Mouse (Mus musculus): Measurements from ENCODE around the gene Pex6. TPM values are rescaled to one million over a fixed set of nuclear protein-coding genes. Genes with fewer than 3 reads are reported as not detected.

Pex6 gene
- total and polyA plus RNA-seq, 3 experiments = 23.0 to 31.2 TPM; not detected in 1

DNA sequence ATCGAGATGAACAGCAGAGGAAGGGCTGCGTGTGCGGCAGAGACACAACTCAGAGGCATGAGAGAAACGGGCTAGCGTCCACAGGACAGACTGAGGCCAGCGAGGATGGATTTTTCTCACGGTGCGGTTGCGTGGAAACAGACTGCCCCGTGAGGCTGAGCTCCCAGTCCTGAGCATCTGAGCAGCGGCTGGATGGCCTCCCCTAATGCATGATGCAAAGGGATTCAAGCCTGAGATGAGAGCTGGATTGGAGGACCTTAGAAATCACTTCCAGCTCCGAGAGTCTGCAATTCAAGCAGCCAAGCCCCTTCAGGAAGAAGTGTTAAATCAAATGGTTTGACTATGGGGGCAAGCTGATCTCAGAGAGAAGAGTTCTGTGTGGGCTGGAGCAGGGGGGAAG, 9.8 kb upstream of the Pex6 start:
- Histone ChIP-seq H3K9me3 (replicated peaks; ENCODE audit: insufficient read depth, low read length) (no peaks in the 10 kb centered on the region), H3K27ac (ENCODE audit: control insufficient read depth, low read depth, low read length) (no peak overlapping the region), H3K79me2 (ENCODE audit: control insufficient read depth, insufficient read depth, low read length, poor library complexity) (peaks cover 23% of the 10 kb centered on the region), H3K4me1 (ENCODE audit: control insufficient read depth in 1 of 2, insufficient read depth in 2 of 2, low read length in 2 of 2) (peaks cover 3 to 21% of the 10 kb centered on the region in 2 experiments), H3K27me3 (ENCODE audit: control insufficient read depth in 1 of 2, insufficient read depth in 2 of 2, low read length in 2 of 2) (no peaks in the 10 kb centered on the region), H3K4me3 (ENCODE audit: control insufficient read depth in 1 of 2, insufficient read depth in 1 of 2, low read depth in 2 of 2, low read length in 2 of 2) (no peak overlapping the region), H3K9ac (ENCODE audit: control insufficient read depth, low read depth, low read length, poor library complexity, severe bottlenecking) (no peak overlapping the region), H3K36me3 (ENCODE audit: control insufficient read depth in 1 of 2, insufficient read depth in 2 of 2, low read length in 2 of 2) (peaks cover 0 to 12% of the 10 kb centered on the region in 2 experiments; a peak in 2 of 4 replicates)
- TF ChIP-seq MYB (IDR thresholded peaks at IDR 0.05; ENCODE audit: low read depth, low read length) = no peak
- TF ChIP-seq ETS1 (IDR thresholded peaks at IDR 0.05; ENCODE audit: low read depth, low read length) = no peak
- TF ChIP-seq ZMIZ1 (IDR thresholded peaks at IDR 0.05; ENCODE audit: low read depth, low read length) = no peak
- TF ChIP-seq MAX (IDR thresholded peaks at IDR 0.05; ENCODE audit: low read length) = no peak
- TF ChIP-seq RCOR1 (IDR thresholded peaks at IDR 0.05; ENCODE audit: low read depth, low read length) = no peak
- no peak for TF ChIP-seq MYC (IDR thresholded peaks at IDR 0.05; ENCODE audit: low read depth, low read length)
- no peak for TF ChIP-seq JUND (IDR thresholded peaks at IDR 0.05; ENCODE audit: low read depth, low read length)
- no peak for TF ChIP-seq KAT2A (conservative IDR thresholded peaks at IDR 0.05; ENCODE audit: low read depth, low read length)
- no peak for TF ChIP-seq ZKSCAN1 (IDR thresholded peaks at IDR 0.05; ENCODE audit: low read depth, low read length)
- no peak for TF ChIP-seq RAD21 (IDR thresholded peaks at IDR 0.05; ENCODE audit: low read depth, low read length)
- TF ChIP-seq USF1 (IDR thresholded peaks at IDR 0.05; ENCODE audit: low read depth, low read length) = no peak
- TF ChIP-seq MAFK (IDR thresholded peaks at IDR 0.05; ENCODE audit: borderline replicate concordance, low read depth, low read length) = no peak
- no peak for TF ChIP-seq UBTF (IDR thresholded peaks at IDR 0.05; ENCODE audit: borderline replicate concordance, insufficient read depth, low read depth, low read length)
- DNase-seq (ENCODE audit: low read depth, low spot score) = no peak

- TF ChIP-seq TAL1 (IDR thresholded peaks at IDR 0.05; ENCODE audit: low read length) (no peak), NELFE (IDR thresholded peaks at IDR 0.05; ENCODE audit: low read depth, low read length) (no peak), POLR2AphosphoS2 (IDR thresholded peaks at IDR 0.05; ENCODE audit: low read length) (no peak), MAX (IDR thresholded peaks at IDR 0.05; ENCODE audit: low read length) (no peak), MYC (IDR thresholded peaks at IDR 0.05; ENCODE audit: low read depth, low read length) (no peak), MAZ (IDR thresholded peaks at IDR 0.05; ENCODE audit: low read depth, low read length) (no peak), POLR2AphosphoS5 (IDR thresholded peaks at IDR 0.05; ENCODE audit: borderline replicate concordance, low read depth, low read length) (no peak), SIN3A (IDR thresholded peaks at IDR 0.05; ENCODE audit: low read length) (no peak), RCOR1 (IDR thresholded peaks at IDR 0.05; ENCODE audit: low read depth, low read length) (no peak), RAD21 (IDR thresholded peaks at IDR 0.05; ENCODE audit: low read depth, low read length) (no peak), ELF1 (IDR thresholded peaks at IDR 0.05; ENCODE audit: low read depth, low read length) (no peak), MYB (IDR thresholded peaks at IDR 0.05; ENCODE audit: low read depth, low read length) (no peak), USF2 (IDR thresholded peaks at IDR 0.05; ENCODE audit: borderline replicate concordance in 1 of 2, insufficient read depth in 1 of 2, low read depth in 1 of 2, low read length in 2 of 2) (no peak), CHD2 (IDR thresholded peaks at IDR 0.05; ENCODE audit: low read length) (no peak), ZMIZ1 (IDR thresholded peaks at IDR 0.05; ENCODE audit: low read depth, low read length) (no peak), ZNF384 (IDR thresholded peaks at IDR 0.05; ENCODE audit: low read depth, low read length) (no peak)
- Histone ChIP-seq H3K9ac (ENCODE audit: control insufficient read depth, low read depth, low read length, poor library complexity, severe bottlenecking) (no peak overlapping the region), H3K27me3 (ENCODE audit: control insufficient read depth in 1 of 2, insufficient read depth in 2 of 2, low read length in 2 of 2) (no peaks in the 10 kb centered on the region), H3K36me3 (ENCODE audit: control insufficient read depth in 1 of 2, insufficient read depth in 2 of 2, low read length in 2 of 2) (peaks cover 0 to 12% of the 10 kb centered on the region in 2 experiments; a peak in 2 of 4 replicates), H3K4me3 (ENCODE audit: control insufficient read depth in 1 of 2, insufficient read depth in 1 of 2, low read depth in 2 of 2, low read length in 2 of 2) (no peak overlapping the region), H3K27ac (ENCODE audit: control insufficient read depth, low read depth, low read length) (no peak overlapping the region), H3K4me1 (ENCODE audit: control insufficient read depth in 1 of 2, insufficient read depth in 2 of 2, low read length in 2 of 2) (peaks cover 3 to 21% of the 10 kb centered on the region in 2 experiments), H3K9me3 (replicated peaks; ENCODE audit: insufficient read depth, low read length) (no peaks in the 10 kb centered on the region), H3K79me2 (ENCODE audit: control insufficient read depth, insufficient read depth, low read length, poor library complexity) (peaks cover 23% of the 10 kb centered on the region)
- no peak for DNase-seq (ENCODE audit: low read depth, low spot score)
These were observed 9.2 kb upstream of the Pex6 start for GRCm38 (mm10) chr17:46702100-46702499.
